Mouse (Mus musculus): Measurements from ENCODE around the gene Olfr726. TPM values are rescaled to one million over a fixed set of nuclear protein-coding genes. Genes with fewer than 3 reads are reported as not detected.

Olfr726 gene
- not detected for total RNA-seq (2023)

DNA sequence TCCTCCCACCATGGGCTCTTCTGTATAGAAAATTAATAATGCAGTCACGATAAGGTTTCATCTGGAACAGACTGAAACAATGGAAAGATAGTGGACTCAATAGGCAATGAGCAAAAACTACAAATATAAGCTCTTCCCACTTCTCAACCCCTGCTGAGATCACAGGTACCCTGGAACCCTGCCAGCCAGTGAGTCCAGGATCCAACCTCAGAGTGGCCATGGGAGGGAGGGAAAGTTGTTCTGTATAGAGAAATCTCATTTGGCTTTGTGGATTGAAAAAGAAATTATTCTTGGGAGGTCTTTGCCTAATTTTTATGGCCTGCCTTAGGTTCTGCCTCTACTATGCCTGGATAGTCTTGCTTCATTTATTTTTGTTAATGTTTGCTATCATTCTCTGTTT, at the start of gene Olfr726:
Gene Olfr726 (minus strand): TSS at position 101 of the 400 bp plus-strand sequence.

DNA sequence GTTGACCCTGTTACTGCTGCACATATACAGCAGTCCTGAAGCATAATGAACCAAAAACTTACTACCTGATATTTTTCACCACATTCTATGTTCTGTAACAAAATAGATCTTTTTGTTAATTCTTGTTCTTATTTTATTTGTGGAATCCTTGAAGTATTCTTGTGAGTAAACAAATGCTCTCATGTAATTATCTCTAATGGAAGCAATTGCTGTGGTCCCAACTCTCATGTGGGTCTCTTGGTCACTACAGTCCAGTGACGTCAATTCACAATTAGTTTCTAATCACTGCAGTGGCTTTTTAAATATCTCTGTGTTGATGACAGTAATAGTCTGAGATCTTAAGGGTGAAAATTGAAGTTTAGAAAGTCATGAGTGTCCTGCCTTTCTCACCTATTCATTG, 32.1 kb upstream of the Olfr726 start, which contains the start of gene Olfr727:
Gene Olfr727 (plus strand): TSS at position 301 of the 400 bp plus-strand sequence.

DNA sequence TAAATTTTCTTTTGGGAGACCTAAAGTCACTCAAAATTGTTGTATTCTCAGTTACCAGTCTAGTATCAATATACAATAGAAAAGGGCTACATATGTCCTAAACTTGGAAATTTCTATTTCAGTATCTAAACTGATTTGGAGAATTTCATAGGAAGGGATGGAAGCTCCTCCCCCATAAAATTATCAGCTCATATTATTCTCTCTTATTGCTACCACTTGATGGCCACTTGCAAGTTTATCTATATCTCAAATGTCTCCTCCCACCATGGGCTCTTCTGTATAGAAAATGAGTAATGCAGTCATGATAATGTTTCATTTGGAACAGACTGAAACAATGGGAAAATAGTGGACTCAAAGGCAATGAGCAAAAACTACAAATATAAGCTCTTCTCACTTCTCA, 50.5 kb downstream of the Olfr726 start, which contains the start of gene Olfr725:
Gene Olfr725 (minus strand): TSS at position 101 of the 400 bp plus-strand sequence.

Other genes starting within 250 kb of the Olfr726 start
- gene Olfr722, start 189.0 kb downstream of the Olfr726 start, total RNA-seq (2023), result not detected
- gene Olfr723, start 159.2 kb downstream of the Olfr726 start, total RNA-seq (2023), result not detected
- gene Olfr724, start 127.7 kb downstream of the Olfr726 start, total RNA-seq (2023), result not detected
- gene Olfr725, start 50.6 kb downstream of the Olfr726 start, total RNA-seq (2023), result not detected
- gene Olfr727, start 32.2 kb upstream of the Olfr726 start, total RNA-seq (2023), result not detected
- not detected for gene Olfr728, start 51.7 kb upstream of the Olfr726 start, total RNA-seq (2023)
- gene Olfr729, start 62.0 kb upstream of the Olfr726 start, total RNA-seq (2023), result not detected
- not detected for gene Olfr730, start 97.2 kb upstream of the Olfr726 start, total RNA-seq (2023)
- gene Olfr731, start 150.9 kb upstream of the Olfr726 start, total RNA-seq (2023), result not detected
- gene Olfr732, start 193.3 kb upstream of the Olfr726 start, total RNA-seq (2023), result not detected
- gene Olfr733, start 210.6 kb upstream of the Olfr726 start, total RNA-seq (2023), result not detected
- not detected for gene Olfr734, start 235.8 kb upstream of the Olfr726 start, total RNA-seq (2023)